Mouse (Mus musculus) hindbrain, embryonic 10.5 days (tissue): ENCODE data around the gene Vip. TPM values are rescaled to one million over a fixed set of nuclear protein-coding genes. Genes with fewer than 3 reads are reported as not detected.

Experiments used
- DNase-seq: peaks from one replicate; pipeline ENCODE4 v3.0.0-alpha.2; 2017; ENCODE audit warnings: low spot score
- H3K27ac ChIP-seq: fragments of 300-500 bp; sonication (generic); 2 replicates; pipeline ENCODE4 v1.5.1; 2016; ENCODE audit warnings: mild to moderate bottlenecking, moderate library complexity
- H3K27me3 ChIP-seq: fragments of 300-500 bp; sonication (generic); 2 replicates; pipeline ENCODE4 v1.6.1; 2016; ENCODE audit warnings: mild to moderate bottlenecking; ENCODE audit not compliant: poor library complexity, insufficient read depth, severe bottlenecking
- H3K36me3 ChIP-seq: fragments of 300-500 bp; sonication (generic); 2 replicates; pipeline ENCODE4 v1.6.1; 2016; ENCODE audit warnings: mild to moderate bottlenecking, moderate library complexity
- H3K4me1 ChIP-seq: fragments of 300-500 bp; sonication (generic); replicated peaks from 2 replicates; pipeline ENCODE4 v1.6.1; 2016; ENCODE audit warnings: mild to moderate bottlenecking
- H3K4me3 ChIP-seq: fragments of 300-500 bp; sonication (generic); 2 replicates; pipeline ENCODE4 v1.5.1; 2016; ENCODE audit warnings: mild to moderate bottlenecking, moderate library complexity
- H3K9me3 ChIP-seq: fragments of 300-500 bp; sonication (generic); 2 replicates; pipeline ENCODE4 v1.6.1; 2016; ENCODE audit warnings: mild to moderate bottlenecking, moderate library complexity
- WGBS: fragments of 180-500 bp; shearing (Covaris S2); methylation state at CpG from one replicate; pipeline ENCODE4 v1.1.7; 2016; 5-methylcytosine and 5-hydroxymethylcytosine counted together
- polyA plus RNA-seq: library from polyadenylated mRNA; unstranded; fragments of >200 nt; fragmentation: Nextera tagmentation; extraction: Ambion mirVana; gene quantifications from 2 replicates; pipeline ENCODE4 v1.2.1, GENCODE M21; 2016

Vip gene
- polyA plus RNA-seq: 0.24 and 0.90 TPM in 2 replicates

DNA sequence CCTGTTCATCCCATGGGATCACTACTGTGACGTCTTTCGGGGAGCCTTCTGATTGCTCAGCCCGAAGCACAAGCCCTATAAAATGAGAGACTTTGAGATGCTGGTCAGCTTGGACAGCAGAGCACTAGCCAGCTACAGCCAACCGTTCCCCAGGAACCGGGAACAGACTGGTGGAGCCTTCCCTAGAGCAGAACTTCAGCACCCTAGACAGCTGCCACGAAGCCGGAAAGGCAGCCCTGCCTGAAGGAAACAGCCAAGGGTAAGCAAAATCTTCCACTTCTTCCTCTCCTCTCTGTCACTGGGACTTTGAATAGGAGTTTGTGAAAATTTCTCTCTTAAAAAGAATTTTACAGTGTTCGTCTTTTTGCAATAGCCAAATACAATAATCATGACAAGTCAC lies at the start of gene Vip:
Gene Vip, plus strand, starts transcription at position 107 of the 400 bp plus-strand sequence.
- no peaks in the 10 kb centered on the region for H3K9me3 ChIP-seq
- H3K27ac ChIP-seq: no peak within 1 kb of the TSS
- no peaks in the 10 kb centered on the region for H3K4me1 ChIP-seq
- no peak within 1 kb of the TSS for H3K4me3 ChIP-seq
- H3K27me3 ChIP-seq: no peaks in the 10 kb centered on the region
- H3K36me3 ChIP-seq: no peaks in the 10 kb centered on the region
- peak; percentile 44 for DNase-seq
- WGBS: 37% methylated on average over 8 of the region's 8 CpGs

DNA sequence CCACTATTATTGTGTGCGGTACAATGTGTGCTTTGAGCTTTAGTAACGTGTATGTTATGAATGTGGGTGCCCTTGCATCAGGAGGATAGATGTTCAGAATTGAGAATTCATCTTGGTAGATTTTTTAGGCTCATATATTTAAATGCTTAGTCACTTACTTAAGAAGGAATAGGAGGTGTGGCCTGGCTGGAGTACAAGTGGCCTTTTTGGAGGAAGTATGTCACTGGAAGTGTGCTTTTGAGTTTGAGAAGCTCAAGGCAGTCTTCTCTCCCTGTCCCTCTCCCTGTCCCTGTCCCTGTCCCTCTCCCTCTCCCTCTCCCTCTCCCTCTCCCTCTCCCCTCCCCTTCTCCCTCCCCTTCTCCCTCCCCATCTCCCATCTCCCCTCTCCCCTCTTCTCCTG lies 48.0 kb upstream of the Vip start:
- Histone ChIP-seq H3K4me3 (no peak overlapping the region), H3K27ac (no peak overlapping the region), H3K4me1 (no peaks in the 10 kb centered on the region), H3K36me3 (no peaks in the 10 kb centered on the region), H3K9me3 (no peaks in the 10 kb centered on the region), H3K27me3 (no peaks in the 10 kb centered on the region)
- DNase-seq: no peak
- WGBS: 88% methylated on average over 2 of the region's 2 CpGs

DNA sequence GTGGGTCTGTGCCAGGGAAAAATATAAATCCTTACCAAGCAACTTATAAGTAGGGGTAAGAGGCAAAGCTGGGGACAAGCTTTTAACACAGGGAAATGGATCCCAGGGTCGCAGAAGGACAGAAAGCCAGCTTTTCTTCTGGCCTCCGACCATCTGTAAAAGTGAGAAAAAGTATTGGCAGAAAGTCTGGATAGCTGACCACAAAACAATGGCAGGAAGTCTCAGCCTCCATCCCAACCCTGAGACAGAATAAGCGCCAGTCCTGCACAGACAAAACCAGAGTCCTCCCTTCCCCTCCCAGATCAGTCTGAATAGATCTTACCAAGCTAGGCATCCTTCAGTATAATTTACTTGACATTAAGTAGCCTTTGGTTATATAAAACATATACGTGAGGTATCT lies 47.0 kb upstream of the Vip start:
- Histone ChIP-seq H3K9me3 (no peaks in the 10 kb centered on the region), H3K4me1 (no peaks in the 10 kb centered on the region), H3K27ac (no peak overlapping the region), H3K27me3 (no peaks in the 10 kb centered on the region), H3K4me3 (no peak overlapping the region), H3K36me3 (no peaks in the 10 kb centered on the region)
- no peak for DNase-seq
- WGBS: 83% methylated on average over 4 of the region's 4 CpGs

DNA sequence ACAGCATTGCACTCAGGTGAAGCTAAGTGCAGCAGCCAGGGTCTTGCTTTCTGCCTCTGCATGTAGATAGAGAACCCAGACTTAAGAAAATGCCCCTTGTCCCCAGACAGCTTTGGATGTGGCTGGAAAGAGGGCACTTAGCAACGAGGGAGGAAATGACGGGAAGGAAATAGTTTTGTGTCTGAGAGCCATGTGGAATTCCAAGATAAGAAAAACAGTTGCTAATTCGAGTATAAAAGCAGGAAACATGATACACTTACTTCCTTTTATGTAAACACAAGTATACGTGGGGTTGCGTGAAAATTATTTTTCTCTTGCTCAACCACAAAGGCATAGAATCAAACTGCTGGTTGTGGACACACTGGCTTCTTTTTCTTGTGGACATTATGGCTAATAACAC lies 45.6 kb upstream of the Vip start, which contains the start of gene Myct1:
Gene Myct1, plus strand, starts transcription at position 312 of the 400 bp plus-strand sequence.
- 58% methylated on average over 5 of the region's 5 CpGs for WGBS
- Histone ChIP-seq H3K4me3 (no peak within 1 kb of the TSS), H3K4me1 (no peaks in the 10 kb centered on the region), H3K9me3 (no peaks in the 10 kb centered on the region), H3K27ac (no peak within 1 kb of the TSS), H3K36me3 (no peaks in the 10 kb centered on the region), H3K27me3 (no peaks in the 10 kb centered on the region)
- no peak for DNase-seq

DNA sequence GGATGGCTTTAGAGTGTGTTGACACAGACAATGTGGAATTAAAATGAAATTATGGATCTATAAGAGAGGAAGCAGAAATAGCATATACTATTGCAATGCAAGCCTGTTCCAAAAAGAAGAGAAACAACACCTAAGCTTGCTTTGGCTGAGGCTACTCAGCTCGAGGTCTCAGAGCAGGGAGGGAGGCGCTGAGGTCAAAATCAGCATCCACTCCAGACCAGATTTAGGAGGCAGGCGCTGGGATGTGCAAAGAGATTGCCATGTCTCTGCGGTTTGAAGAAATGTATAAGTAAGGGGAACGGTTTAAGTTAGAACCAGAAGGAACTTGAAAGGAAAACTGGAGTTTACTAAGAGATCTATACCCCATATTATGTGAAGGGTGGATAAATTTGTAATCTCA lies 44.6 kb upstream of the Vip start:
- DNase-seq: no peak
- no peaks in the 10 kb centered on the region for H3K4me1 ChIP-seq
- no peak overlapping the region for H3K27ac ChIP-seq
- 75% methylated on average over 5 of the region's 5 CpGs for WGBS
- H3K36me3 ChIP-seq: no peaks in the 10 kb centered on the region
- no peaks in the 10 kb centered on the region for H3K9me3 ChIP-seq
- no peaks in the 10 kb centered on the region for H3K27me3 ChIP-seq
- no peak overlapping the region for H3K4me3 ChIP-seq

DNA sequence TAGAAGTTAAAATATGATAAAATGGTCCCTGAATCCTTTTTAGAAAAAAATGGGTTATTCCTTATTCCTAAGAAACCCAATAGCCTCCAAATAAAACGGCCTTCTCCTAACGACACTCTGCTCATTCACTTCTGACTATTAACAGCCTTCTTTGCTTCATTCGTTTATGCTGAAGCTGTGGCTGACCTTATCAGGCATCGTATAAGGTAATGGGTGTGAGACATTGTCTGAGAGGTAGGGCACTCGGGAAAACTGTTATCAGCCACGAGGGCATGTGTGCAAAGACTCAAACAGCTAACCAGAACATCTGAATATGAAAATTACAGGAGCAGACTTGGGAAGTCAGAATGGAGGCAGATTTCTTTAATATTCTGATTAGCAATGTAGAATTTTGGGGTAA lies 42.5 kb upstream of the Vip start:
- no peaks in the 10 kb centered on the region for H3K9me3 ChIP-seq
- no peak overlapping the region for H3K4me3 ChIP-seq
- H3K27ac ChIP-seq: no peak overlapping the region
- H3K27me3 ChIP-seq: no peaks in the 10 kb centered on the region
- WGBS: 82% methylated on average over 6 of the region's 6 CpGs
- H3K36me3 ChIP-seq: no peaks in the 10 kb centered on the region
- H3K4me1 ChIP-seq: no peaks in the 10 kb centered on the region
- no peak for DNase-seq

DNA sequence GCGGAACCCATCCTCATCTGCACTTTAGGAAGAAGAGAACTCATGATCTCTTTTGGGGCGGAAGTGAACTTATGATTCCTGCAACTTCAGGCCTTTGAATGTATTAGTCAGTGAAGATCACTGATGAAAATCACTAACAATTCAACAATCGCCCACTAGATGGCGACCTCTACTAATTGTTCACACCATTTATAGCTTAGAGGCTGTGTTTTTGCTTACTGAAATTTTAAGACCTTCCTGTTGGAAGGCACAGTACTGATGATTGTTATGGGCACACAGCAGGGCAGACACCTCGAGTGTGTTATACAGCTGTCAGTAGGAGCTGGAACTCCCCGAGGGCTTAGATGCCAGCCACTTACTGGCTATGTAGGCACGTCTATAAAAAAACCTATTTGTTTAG lies 38.9 kb upstream of the Vip start:
- no peak overlapping the region for H3K27ac ChIP-seq
- no peaks in the 10 kb centered on the region for H3K36me3 ChIP-seq
- DNase-seq: peak; percentile 51
- H3K4me1 ChIP-seq: no peaks in the 10 kb centered on the region
- no peaks in the 10 kb centered on the region for H3K27me3 ChIP-seq
- no peak overlapping the region for H3K4me3 ChIP-seq
- 23% methylated on average over 7 of the region's 7 CpGs for WGBS
- H3K9me3 ChIP-seq: no peaks in the 10 kb centered on the region

DNA sequence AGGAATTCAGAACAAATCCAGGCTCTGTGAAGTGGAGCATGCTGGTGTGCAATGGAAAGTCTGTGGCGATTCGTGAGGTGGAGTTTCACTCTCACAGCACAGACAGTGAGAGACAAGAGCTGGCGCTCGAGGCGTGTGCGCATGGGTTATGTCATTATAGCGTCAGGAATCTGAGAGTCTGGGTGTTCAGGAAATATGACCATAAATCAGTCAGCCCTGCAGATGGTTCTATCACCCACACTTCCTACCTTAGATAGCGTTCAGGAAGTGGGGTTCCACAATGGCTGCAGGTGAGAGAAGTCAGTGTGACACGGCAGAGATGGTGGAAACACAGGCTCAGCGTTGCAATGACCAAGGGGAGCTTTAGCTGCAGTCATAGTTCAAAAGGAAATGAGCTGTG lies 35.5 kb upstream of the Vip start:
- WGBS: 91% methylated on average over 10 of the region's 10 CpGs
- Histone ChIP-seq H3K9me3 (no peaks in the 10 kb centered on the region), H3K27me3 (no peaks in the 10 kb centered on the region), H3K36me3 (no peaks in the 10 kb centered on the region), H3K4me3 (no peak overlapping the region), H3K27ac (no peak overlapping the region), H3K4me1 (no peaks in the 10 kb centered on the region)
- DNase-seq: no peak

DNA sequence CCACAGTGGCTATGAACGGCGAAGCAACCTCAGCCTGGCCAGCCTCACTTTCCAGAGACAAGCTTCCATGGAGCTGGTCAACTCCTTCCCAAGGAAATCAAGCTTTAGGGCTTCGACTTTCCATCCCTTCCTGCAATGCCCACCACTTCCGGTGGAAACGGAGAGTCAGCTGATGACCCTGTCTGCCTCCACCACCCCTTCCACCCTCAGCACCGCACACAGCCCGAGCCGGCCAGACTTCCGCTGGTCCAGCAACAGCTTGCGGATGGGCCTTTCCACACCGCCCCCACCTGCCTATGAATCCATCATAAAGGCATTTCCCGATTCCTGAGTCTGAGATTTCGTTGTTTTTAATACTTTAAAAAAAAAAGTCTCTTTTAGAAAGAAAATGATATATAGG lies 34.6 kb upstream of the Vip start:
- no peak overlapping the region for H3K4me3 ChIP-seq
- H3K4me1 ChIP-seq: no peaks in the 10 kb centered on the region
- no peaks in the 10 kb centered on the region for H3K36me3 ChIP-seq
- no peaks in the 10 kb centered on the region for H3K9me3 ChIP-seq
- no peak for DNase-seq
- no peak overlapping the region for H3K27ac ChIP-seq
- no peaks in the 10 kb centered on the region for H3K27me3 ChIP-seq
- 90% methylated on average over 13 of the region's 13 CpGs for WGBS

DNA sequence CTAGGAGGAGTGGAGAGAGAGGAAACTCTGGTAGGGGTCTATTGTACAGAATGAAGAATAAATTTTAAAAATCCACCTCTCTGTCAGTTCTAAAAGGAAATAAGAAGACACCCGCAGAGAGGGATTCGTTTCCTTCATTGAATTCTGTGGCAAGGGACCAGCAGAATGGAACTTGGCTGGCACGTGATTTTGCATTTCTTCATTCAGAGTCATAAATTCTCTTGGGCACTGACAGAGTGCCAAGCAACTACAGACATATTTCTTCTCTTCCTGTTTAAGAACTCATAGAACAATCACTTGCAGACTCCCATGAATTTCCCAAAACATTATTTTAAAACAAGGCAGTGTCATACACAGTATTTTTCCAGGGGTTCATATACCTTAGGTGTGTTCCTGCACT lies 30.1 kb upstream of the Vip start:
- Histone ChIP-seq H3K27ac (no peak overlapping the region), H3K9me3 (no peaks in the 10 kb centered on the region), H3K36me3 (no peaks in the 10 kb centered on the region), H3K27me3 (no peaks in the 10 kb centered on the region), H3K4me3 (no peak overlapping the region), H3K4me1 (no peaks in the 10 kb centered on the region)
- no peak for DNase-seq
- 87% methylated on average over 3 of the region's 3 CpGs for WGBS

DNA sequence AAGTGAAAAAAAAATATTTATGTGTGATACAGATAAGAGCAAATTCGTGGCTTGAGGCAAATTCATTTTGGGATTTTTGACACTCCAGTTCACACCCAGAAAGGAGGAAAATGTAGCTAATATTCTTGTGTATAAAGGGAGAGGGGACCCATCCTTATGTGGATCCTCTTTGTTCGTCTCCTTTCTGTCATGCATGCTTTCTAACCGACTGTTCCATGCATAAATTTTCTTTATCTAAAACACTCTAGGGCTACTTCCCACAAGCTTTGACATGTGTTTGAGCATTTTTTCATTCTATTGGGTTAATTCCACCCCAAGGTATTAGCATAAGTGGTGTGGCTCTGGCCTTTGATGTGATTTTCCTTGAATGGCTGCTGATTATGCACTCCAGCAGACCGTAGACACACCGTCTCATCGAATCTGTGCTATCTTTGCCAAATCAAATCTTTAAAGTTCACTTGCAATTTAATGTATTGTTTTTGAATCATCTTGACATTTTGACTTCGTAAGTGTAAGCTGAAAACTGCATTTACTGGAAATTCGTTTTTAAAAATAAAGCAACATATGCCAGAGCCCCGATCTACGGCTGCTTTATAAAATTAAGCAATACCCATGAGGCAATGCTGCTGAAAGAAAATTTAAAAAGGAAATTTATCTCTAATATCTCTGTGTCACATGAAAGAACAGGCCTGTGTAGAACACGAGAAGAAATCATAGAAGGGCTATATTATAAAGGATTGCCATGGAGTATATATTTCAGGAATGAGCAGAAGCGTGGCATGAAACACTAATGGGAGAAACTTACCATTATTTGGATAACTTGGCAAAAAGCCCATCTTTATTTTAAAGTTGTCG lies 23.6 kb upstream of the Vip start:
- H3K36me3 ChIP-seq: no peaks in the 10 kb centered on the region
- no peak overlapping the region for H3K4me3 ChIP-seq
- no peak for DNase-seq
- H3K9me3 ChIP-seq: no peaks in the 10 kb centered on the region
- no peaks in the 10 kb centered on the region for H3K4me1 ChIP-seq
- no peak overlapping the region for H3K27ac ChIP-seq
- 78% methylated on average over 13 of the region's 13 CpGs for WGBS
- no peaks in the 10 kb centered on the region for H3K27me3 ChIP-seq

DNA sequence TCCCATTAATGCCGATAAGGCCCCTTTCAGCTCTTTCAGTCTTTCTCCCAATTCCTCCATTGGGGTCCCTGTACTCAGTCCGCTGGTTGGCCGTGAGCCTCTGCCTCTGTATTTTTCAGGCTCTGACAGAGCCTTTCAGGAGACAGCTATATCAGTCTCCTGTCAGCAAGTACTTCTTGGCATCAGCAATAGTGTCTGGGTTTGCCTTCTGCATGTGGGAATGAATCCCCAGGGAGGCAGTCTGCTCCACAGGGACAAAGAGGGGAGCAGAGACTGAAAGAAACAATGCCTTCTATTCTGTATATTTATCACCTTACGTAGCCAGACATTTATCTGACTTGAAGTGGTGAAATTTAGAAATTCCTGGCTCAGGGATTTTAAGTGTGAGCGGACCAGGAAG lies 12.8 kb upstream of the Vip start:
- H3K4me1 ChIP-seq: no peaks in the 10 kb centered on the region
- no peaks in the 10 kb centered on the region for H3K9me3 ChIP-seq
- no peak overlapping the region for H3K4me3 ChIP-seq
- H3K27me3 ChIP-seq: no peaks in the 10 kb centered on the region
- WGBS: 80% methylated on average over 5 of the region's 5 CpGs
- no peak for DNase-seq
- no peak overlapping the region for H3K27ac ChIP-seq
- H3K36me3 ChIP-seq: no peaks in the 10 kb centered on the region

DNA sequence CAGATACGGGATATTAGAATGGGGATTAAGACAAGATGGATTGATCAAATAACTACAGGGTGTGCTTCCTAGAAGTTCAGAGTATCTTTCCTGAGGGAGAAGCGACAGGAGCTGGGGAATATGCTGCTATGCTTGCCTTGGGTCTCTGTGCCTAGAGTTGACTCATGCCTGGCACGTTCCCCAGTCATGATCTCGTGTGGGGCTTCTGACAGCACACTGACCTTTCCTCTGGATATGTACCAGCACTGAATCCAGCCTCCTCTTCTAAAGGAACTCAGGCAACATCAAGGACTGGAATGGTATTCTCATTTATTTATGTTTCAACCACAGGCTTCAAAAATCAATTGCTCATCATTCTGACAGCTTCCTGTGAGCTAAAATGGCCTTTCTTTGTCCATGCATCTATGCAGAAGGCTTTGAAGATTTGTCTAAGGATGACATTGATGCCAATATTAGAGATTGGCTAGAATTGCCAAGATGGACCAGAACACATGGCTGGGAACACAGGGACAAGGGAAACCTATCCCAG lies 5.3 kb upstream of the Vip start:
- DNase-seq: no peak

More for the DNA sequence above, 5.3 kb upstream of the Vip start:
- H3K27me3 ChIP-seq: no peaks in the 10 kb centered on the region
- H3K36me3 ChIP-seq: no peaks in the 10 kb centered on the region
- WGBS: 80% methylated on average over 4 of the region's 4 CpGs
- H3K27ac ChIP-seq: no peak overlapping the region
- H3K4me3 ChIP-seq: no peak overlapping the region
- H3K4me1 ChIP-seq: no peaks in the 10 kb centered on the region
- H3K9me3 ChIP-seq: no peaks in the 10 kb centered on the region
